Mouse (Mus musculus) midbrain, embryonic 10.5 days (tissue): ENCODE measurements around the gene Gtf2h5. TPM values are rescaled to one million over a fixed set of nuclear protein-coding genes. Genes with fewer than 3 reads are reported as not detected.
A peak's percentile ranks its signal among the peaks of the same experiment; 100 is the strongest.

Experiments used
- DNase-seq: peaks from one replicate; pipeline ENCODE4 v3.0.0-alpha.2; 2017; ENCODE audit warnings: low spot score
- H3K27ac ChIP-seq: fragments of 300-500 bp; sonication (generic); replicated peaks from 2 replicates; pipeline ENCODE4 v1.5.1; 2016; ENCODE audit warnings: mild to moderate bottlenecking
- H3K27me3 ChIP-seq: fragments of 300-500 bp; sonication (generic); 2 replicates; pipeline ENCODE4 v1.6.1; 2016; ENCODE audit warnings: low read depth, mild to moderate bottlenecking; ENCODE audit not compliant: poor library complexity, severe bottlenecking
- H3K36me3 ChIP-seq: fragments of 300-500 bp; sonication (generic); 2 replicates; pipeline ENCODE4 v1.6.1; 2016; ENCODE audit warnings: mild to moderate bottlenecking, moderate library complexity
- H3K4me1 ChIP-seq: fragments of 300-500 bp; sonication (generic); 2 replicates; pipeline ENCODE4 v1.6.1; 2016
- H3K4me3 ChIP-seq: fragments of 300-500 bp; sonication (generic); 2 replicates; pipeline ENCODE4 v1.5.1; 2016; ENCODE audit warnings: mild to moderate bottlenecking, moderate library complexity
- H3K9me3 ChIP-seq: fragments of 300-500 bp; sonication (generic); replicated peaks from 2 replicates; pipeline ENCODE4 v1.6.1; 2016; ENCODE audit warnings: mild to moderate bottlenecking
- WGBS: fragments of 180-500 bp; shearing (Covaris S2); methylation state at CpG from one replicate; pipeline ENCODE4 v1.1.7; 2016; 5-methylcytosine and 5-hydroxymethylcytosine counted together
- polyA plus RNA-seq: library from polyadenylated mRNA; unstranded; fragments of >200 nt; fragmentation: Nextera tagmentation; extraction: Ambion mirVana; gene quantifications from 2 replicates; pipeline ENCODE4 v1.2.1, GENCODE M21; 2016

Gene Gtf2h5
- polyA plus RNA-seq, 1 experiment from 2014 or later = 177 TPM

DNA sequence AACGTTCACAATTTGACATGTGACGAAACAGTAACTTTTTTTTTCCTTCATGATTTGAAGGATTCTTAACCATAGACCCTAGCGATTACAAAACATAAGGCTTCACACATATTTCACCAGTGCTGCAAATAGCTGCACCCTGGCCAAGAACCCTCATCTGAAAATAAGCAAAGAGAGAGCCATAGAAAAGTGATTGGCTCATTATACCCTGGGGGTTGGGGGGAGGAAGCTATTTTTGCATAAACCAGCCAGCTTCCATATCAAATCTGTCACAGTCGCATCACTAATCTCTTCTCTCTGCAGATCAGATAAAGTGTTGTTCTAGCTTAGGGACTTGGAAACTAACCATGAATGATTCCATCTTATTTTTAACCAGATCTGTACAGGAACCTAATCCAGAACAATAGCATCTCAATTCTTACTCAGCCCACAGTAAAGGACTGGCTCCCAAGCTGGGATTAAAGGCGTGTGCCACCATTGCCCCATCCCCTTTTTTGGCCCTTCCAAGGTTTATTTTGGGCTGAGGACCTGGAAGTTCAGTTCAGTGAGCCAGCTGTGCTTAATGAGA lies 3.8 kb downstream of the Gtf2h5 start:
- no peak for DNase-seq
- H3K4me3 ChIP-seq = no peak overlapping the region
- no peak overlapping the region for H3K27ac ChIP-seq
- 90% methylated on average over 5 of the region's 5 CpGs for WGBS
- H3K36me3 ChIP-seq = peaks cover 56% of the 10 kb centered on the region
- H3K27me3 ChIP-seq = no peaks in the 10 kb centered on the region
- H3K4me1 ChIP-seq = peaks cover 18% of the 10 kb centered on the region
- H3K9me3 ChIP-seq = no peaks in the 10 kb centered on the region

- WGBS = 96% methylated on average over 6 of the region's 6 CpGs
- no peak for DNase-seq
- no peaks in the 10 kb centered on the region for H3K9me3 ChIP-seq
- peaks cover 21% of the 10 kb centered on the region for H3K36me3 ChIP-seq
- H3K4me3 ChIP-seq = no peak overlapping the region
- no peak overlapping the region for H3K27ac ChIP-seq
- H3K4me1 ChIP-seq = no peaks in the 10 kb centered on the region
- no peaks in the 10 kb centered on the region for H3K27me3 ChIP-seq
Observed at GRCm38 (mm10) chr17:6091604-6092003, 12.0 kb downstream of the Gtf2h5 start.

DNA sequence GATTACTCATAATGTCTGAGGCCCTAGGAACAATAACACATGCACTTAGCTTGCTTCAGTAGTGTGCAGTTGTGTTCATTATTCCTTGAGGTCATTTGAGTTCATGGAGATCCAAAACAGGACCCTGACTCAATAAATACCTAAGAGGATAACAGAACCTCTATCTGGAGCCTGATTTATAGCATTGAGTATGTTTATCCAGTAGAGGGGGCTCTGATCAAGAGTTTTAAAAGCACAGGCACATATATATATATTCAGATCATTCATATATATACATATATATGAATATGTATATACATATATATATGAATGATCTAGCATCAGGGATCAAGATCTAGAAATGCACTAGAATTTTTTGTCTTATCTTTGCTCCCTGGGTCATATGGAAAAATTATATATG lies 16.0 kb downstream of the Gtf2h5 start:
- Histone ChIP-seq H3K36me3 (peaks cover 3% of the 10 kb centered on the region; the same call in 1 of the 2 replicates), H3K4me1 (no peaks in the 10 kb centered on the region), H3K27ac (no peak overlapping the region), H3K4me3 (no peak overlapping the region), H3K9me3 (no peaks in the 10 kb centered on the region), H3K27me3 (no peaks in the 10 kb centered on the region)
- no peak for DNase-seq

- Histone ChIP-seq H3K9me3 (no peaks in the 10 kb centered on the region), H3K27me3 (no peaks in the 10 kb centered on the region), H3K27ac (no peak overlapping the region), H3K4me3 (no peak overlapping the region), H3K36me3 (no peaks in the 10 kb centered on the region), H3K4me1 (no peaks in the 10 kb centered on the region)
- DNase-seq = peak; percentile 25
- 32% methylated on average over 4 of the region's 4 CpGs for WGBS
Observed at GRCm38 (mm10) chr17:6097884-6098283, 18.3 kb downstream of the Gtf2h5 start.

DNA sequence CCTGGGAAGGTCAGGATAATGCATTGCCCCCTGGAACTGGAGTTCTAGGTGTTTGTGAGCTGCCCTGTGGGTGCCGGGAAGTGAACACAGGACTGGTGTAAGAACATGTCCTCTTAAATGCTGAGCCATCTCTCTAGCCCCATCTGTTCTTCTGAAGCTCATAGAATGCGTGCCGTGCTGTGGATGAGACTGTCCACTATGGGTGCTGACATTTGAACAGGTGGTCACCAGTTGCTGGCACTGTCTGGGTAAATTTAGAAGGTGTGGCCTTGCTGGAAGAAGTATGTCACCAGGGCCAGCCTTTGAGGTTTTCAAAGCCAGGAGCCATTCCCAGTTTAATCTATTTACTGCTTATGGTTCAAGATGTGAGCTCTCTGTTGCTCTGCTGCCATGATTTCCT lies 22.7 kb downstream of the Gtf2h5 start:
- H3K27me3 ChIP-seq = peaks cover 17% of the 10 kb centered on the region; the same call in 1 of the 2 replicates
- 92% methylated on average over 3 of the region's 3 CpGs for WGBS
- no peak overlapping the region for H3K27ac ChIP-seq
- no peaks in the 10 kb centered on the region for H3K9me3 ChIP-seq
- no peak for DNase-seq
- no peak overlapping the region for H3K4me3 ChIP-seq
- H3K36me3 ChIP-seq = no peaks in the 10 kb centered on the region
- peaks cover 9% of the 10 kb centered on the region for H3K4me1 ChIP-seq

GRCm38 (mm10) chr17:6103566-6103965 lies 24.0 kb downstream of the Gtf2h5 start:
- H3K27me3 ChIP-seq = peaks cover 17% of the 10 kb centered on the region; the same call in 1 of the 2 replicates
- no peak overlapping the region for H3K27ac ChIP-seq
- peaks cover 20% of the 10 kb centered on the region for H3K4me1 ChIP-seq
- DNase-seq = no peak
- H3K4me3 ChIP-seq = no peak overlapping the region
- no peaks in the 10 kb centered on the region for H3K36me3 ChIP-seq
- WGBS = 79% methylated on average over 6 of the region's 6 CpGs
- no peaks in the 10 kb centered on the region for H3K9me3 ChIP-seq

- under 1% methylated on average over 42 of the region's 76 CpGs for WGBS
- peak; percentile 92 for DNase-seq
Observed at GRCm38 (mm10) chr17:6106361-6107014, 26.9 kb downstream of the Gtf2h5 start, which contains the start of gene Tulp4. Gene Tulp4, plus strand, starts transcription at chr17:6106437.

DNA sequence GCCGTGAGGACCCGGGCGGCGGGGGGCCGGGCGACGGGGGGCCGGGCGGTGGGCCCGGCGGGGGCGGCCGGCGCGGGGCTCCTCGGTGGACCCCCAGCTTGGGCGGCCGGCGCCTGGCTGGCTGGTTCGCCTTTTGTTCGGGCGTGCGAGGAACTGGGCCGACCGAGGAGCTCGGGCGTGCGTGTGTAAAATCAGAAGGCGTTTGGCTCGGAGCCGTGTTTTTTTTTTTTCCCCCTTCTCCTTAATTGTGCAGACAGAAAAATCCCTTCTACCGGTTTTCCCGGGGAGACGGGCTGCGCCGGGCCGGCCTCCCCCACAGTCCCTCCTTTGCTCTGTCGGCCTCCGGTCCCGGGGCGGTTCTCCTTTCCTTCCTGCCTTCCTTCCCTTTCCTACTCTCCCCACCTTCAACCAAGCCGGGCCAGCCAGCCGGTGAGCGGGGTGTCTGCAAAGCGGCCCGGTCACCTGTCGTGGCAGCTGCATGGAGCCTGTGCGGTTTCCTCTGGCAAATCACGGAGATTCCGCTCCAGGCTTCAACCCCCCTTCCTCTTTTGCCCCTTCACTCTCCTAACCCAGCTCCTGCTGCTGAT lies 27.5 kb downstream of the Gtf2h5 start:
- H3K27me3 ChIP-seq = peaks cover 17% of the 10 kb centered on the region; the same call in 1 of the 2 replicates
- under 1% methylated on average over 34 of the region's 50 CpGs for WGBS
- peak; percentile 64 for DNase-seq
- H3K36me3 ChIP-seq = peaks cover 28% of the 10 kb centered on the region
- H3K4me1 ChIP-seq = peaks cover 32% of the 10 kb centered on the region
- H3K9me3 ChIP-seq = no peaks in the 10 kb centered on the region
- peak overlapping the region; percentile 71 for H3K4me3 ChIP-seq
- peak overlapping the region; percentile 98 for H3K27ac ChIP-seq

More at GRCm38 (mm10) chr17:6106361-6107014, 26.9 kb downstream of the Gtf2h5 start, which contains the start of gene Tulp4:
- peak within 1 kb of the TSS; percentile 71 for H3K4me3 ChIP-seq
- peaks cover 22% of the 10 kb centered on the region for H3K36me3 ChIP-seq
- peak within 1 kb of the TSS; percentile 98 for H3K27ac ChIP-seq
- H3K4me1 ChIP-seq = peaks cover 32% of the 10 kb centered on the region
- H3K9me3 ChIP-seq = no peaks in the 10 kb centered on the region
- peaks cover 17% of the 10 kb centered on the region; the same call in 1 of the 2 replicates for H3K27me3 ChIP-seq

DNA sequence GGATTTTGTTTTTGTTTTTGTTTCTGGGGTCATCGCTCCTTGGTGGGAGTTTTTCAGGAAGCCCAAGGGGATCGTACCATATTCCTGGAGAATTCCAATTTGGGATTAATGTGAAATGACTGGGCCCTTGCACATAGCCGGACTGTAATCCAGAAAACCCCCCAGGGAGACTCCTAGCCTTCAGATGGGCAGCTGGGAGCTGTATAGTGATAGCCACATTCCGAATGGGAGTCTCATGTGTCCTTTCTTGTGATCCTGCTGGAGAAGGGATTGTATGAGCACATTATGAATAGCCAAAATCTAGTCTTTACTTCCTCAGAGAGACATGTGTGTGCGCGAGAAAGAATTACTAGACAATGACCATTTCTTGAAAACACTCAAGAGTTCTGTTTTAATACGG lies 28.6 kb downstream of the Gtf2h5 start:
- no peak for DNase-seq
- Histone ChIP-seq H3K36me3 (peaks cover 34% of the 10 kb centered on the region), H3K27me3 (peaks cover 17% of the 10 kb centered on the region; the same call in 1 of the 2 replicates), H3K4me3 (peak overlapping the region; percentile 71), H3K9me3 (no peaks in the 10 kb centered on the region), H3K4me1 (peaks cover 32% of the 10 kb centered on the region), H3K27ac (peak overlapping the region; percentile 98)
- 78% methylated on average over 7 of the region's 7 CpGs for WGBS

- Histone ChIP-seq H3K9me3 (no peaks in the 10 kb centered on the region), H3K27me3 (no peaks in the 10 kb centered on the region), H3K4me3 (no peak overlapping the region), H3K27ac (no peak overlapping the region), H3K4me1 (peaks cover 26% of the 10 kb centered on the region), H3K36me3 (peaks cover 60% of the 10 kb centered on the region)
- DNase-seq = no peak
- 82% methylated on average over 3 of the region's 3 CpGs for WGBS
Observed at GRCm38 (mm10) chr17:6110956-6111355, 31.4 kb downstream of the Gtf2h5 start.

DNA sequence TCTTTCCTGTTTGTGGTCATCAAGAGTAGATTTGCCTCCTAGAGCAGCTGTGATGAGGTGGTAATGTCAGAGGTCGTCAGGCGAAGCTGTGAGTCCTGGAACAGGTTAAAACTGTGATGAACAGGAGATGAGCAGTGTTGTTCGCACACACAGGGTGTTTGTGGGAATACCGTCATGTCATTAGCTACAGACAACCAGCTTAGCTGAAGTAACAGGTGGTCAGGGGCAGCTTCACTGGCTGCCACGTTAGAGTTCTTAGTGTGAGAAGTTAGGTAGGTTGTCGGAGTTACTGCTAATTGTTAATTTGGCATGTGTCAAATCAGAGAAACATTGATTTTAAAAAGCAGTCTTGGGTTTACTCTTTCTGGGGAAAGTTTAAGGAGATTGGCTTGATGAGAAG lies 34.1 kb downstream of the Gtf2h5 start:
- DNase-seq = no peak
- Histone ChIP-seq H3K4me3 (no peak overlapping the region), H3K4me1 (peaks cover 10% of the 10 kb centered on the region), H3K27me3 (no peaks in the 10 kb centered on the region), H3K9me3 (no peaks in the 10 kb centered on the region), H3K27ac (no peak overlapping the region), H3K36me3 (peaks cover 71% of the 10 kb centered on the region)
- 89% methylated on average over 6 of the region's 6 CpGs for WGBS

DNA sequence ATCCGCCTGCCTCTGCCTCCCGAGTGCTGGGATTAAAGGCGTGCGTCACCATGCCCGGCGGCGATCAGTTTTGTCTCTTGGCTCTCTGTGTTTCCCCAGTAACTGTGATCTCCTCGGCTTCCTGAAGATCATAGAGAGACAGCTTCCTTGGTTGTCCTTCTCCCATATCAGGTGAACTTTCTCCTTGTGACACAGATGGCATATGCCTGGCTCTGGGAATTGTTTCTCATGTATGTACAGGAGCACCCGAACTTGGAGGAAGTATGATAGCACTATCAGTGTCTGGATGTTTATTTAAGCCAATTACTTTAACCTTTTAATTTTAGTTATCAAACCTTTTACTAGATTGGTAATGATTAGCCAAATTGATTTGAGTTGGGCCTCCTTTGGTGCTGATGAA lies 35.5 kb downstream of the Gtf2h5 start:
- H3K9me3 ChIP-seq = no peaks in the 10 kb centered on the region
- WGBS = 94% methylated on average over 9 of the region's 9 CpGs
- H3K36me3 ChIP-seq = peaks cover 61% of the 10 kb centered on the region

GRCm38 (mm10) chr17:6117148-6117725 lies 37.7 kb downstream of the Gtf2h5 start:
- no peak overlapping the region for H3K4me3 ChIP-seq
- no peaks in the 10 kb centered on the region for H3K9me3 ChIP-seq
- no peaks in the 10 kb centered on the region for H3K4me1 ChIP-seq
- no peaks in the 10 kb centered on the region for H3K27me3 ChIP-seq
- no peak overlapping the region for H3K27ac ChIP-seq
- 94% methylated on average over 4 of the region's 4 CpGs for WGBS
- DNase-seq = no peak
- H3K36me3 ChIP-seq = peaks cover 59% of the 10 kb centered on the region

More for the DNA sequence above, 35.5 kb downstream of the Gtf2h5 start:
- no peak overlapping the region for H3K4me3 ChIP-seq
- H3K4me1 ChIP-seq = no peaks in the 10 kb centered on the region
- no peak for DNase-seq
- no peaks in the 10 kb centered on the region for H3K27me3 ChIP-seq
- H3K27ac ChIP-seq = no peak overlapping the region
